Mouse (Mus musculus): ENCODE measurements at regions not wholly inside any gene's neighbourhood (a gene's known extent, or its start where the extent isn't known, plus 50 kb on each side); places are given as distances from the start of the nearest gene placed in this dataset.

- DNase-seq (ENCODE audit: low read depth, low spot score), result no peak
These were observed 110.5 kb upstream of the Sh3bp4 start for GRCm38 (mm10) chr1:88959715-88960114.

- no peak for DNase-seq (ENCODE audit: low read depth, low spot score)
These were observed 110.1 kb upstream of the Sh3bp4 start for GRCm38 (mm10) chr1:88960142-88960541.

- DNase-seq (ENCODE audit: low read depth, low spot score), result peak; percentile 25
These were observed 106.0 kb upstream of the Sh3bp4 start for GRCm38 (mm10) chr1:88964045-88964747.

- no peak for DNase-seq (ENCODE audit: low read depth, low spot score)
These were observed 103.8 kb upstream of the Sh3bp4 start for GRCm38 (mm10) chr1:88966416-88966815.

GRCm38 (mm10) chr1:88968142-88968541, 102.1 kb upstream of the Sh3bp4 start:
- DNase-seq (ENCODE audit: low read depth, low spot score), result no peak

- DNase-seq (ENCODE audit: low read depth, low spot score), result no peak
These were observed 101.2 kb upstream of the Sh3bp4 start for GRCm38 (mm10) chr1:88969016-88969415.

GRCm38 (mm10) chr1:88969630-88970029, 100.6 kb upstream of the Sh3bp4 start:
- no peak for DNase-seq (ENCODE audit: low read depth, low spot score)

GRCm38 (mm10) chr1:88976101-88976500, 94.1 kb upstream of the Sh3bp4 start:
- no peak for DNase-seq (ENCODE audit: low read depth, low spot score)

- DNase-seq (ENCODE audit: low read depth, low spot score), result no peak
These were observed 82.1 kb upstream of the Sh3bp4 start for GRCm38 (mm10) chr1:88988011-88988695.

- DNase-seq (ENCODE audit: low read depth, low spot score), result no peak
These were observed 75.5 kb upstream of the Sh3bp4 start for GRCm38 (mm10) chr1:88994588-88995331.

- DNase-seq (ENCODE audit: low read depth, low spot score), result no peak
These were observed 74.3 kb upstream of the Sh3bp4 start for GRCm38 (mm10) chr1:88995945-88996344.

- no peak for DNase-seq (ENCODE audit: low read depth, low spot score)
These were observed 73.6 kb upstream of the Sh3bp4 start for GRCm38 (mm10) chr1:88996657-88997056.

- no peak for DNase-seq (ENCODE audit: low read depth, low spot score)
These were observed 72.4 kb upstream of the Sh3bp4 start for GRCm38 (mm10) chr1:88997847-88998246.

- DNase-seq (ENCODE audit: low read depth, low spot score), result no peak
These were observed 67.9 kb upstream of the Sh3bp4 start for GRCm38 (mm10) chr1:89002326-89002725.

GRCm38 (mm10) chr1:89003752-89004151, 66.5 kb upstream of the Sh3bp4 start:
- DNase-seq (ENCODE audit: low read depth, low spot score), result no peak

- DNase-seq (ENCODE audit: low read depth, low spot score), result no peak
These were observed 62.7 kb upstream of the Sh3bp4 start for GRCm38 (mm10) chr1:89007476-89007875.

GRCm38 (mm10) chr1:89010170-89010569, 60.0 kb upstream of the Sh3bp4 start:
- DNase-seq (ENCODE audit: low read depth, low spot score), result no peak

- no peak for DNase-seq (ENCODE audit: low read depth, low spot score)
These were observed 58.8 kb upstream of the Sh3bp4 start for GRCm38 (mm10) chr1:89011454-89011853.

- DNase-seq (ENCODE audit: low read depth, low spot score), result peak; percentile 92
These were observed 54.8 kb upstream of the Sh3bp4 start for GRCm38 (mm10) chr1:89015385-89015784.

GRCm38 (mm10) chr1:89015845-89016244, 54.4 kb upstream of the Sh3bp4 start:
- DNase-seq (ENCODE audit: low read depth, low spot score), result peak; percentile 63

GRCm38 (mm10) chr1:89019778-89020373, 50.3 kb upstream of the Sh3bp4 start:
- DNase-seq (ENCODE audit: low read depth, low spot score), result peak; percentile 56

Measured in R1 (cell line).